Mouse (Mus musculus): ENCODE data around the gene Slc27a1.

Gene Slc27a1

GRCm38 (mm10) chr8:71619786-71620185, 51.1 kb downstream of the Slc27a1 start:
- no peak for DNase-seq (ENCODE audit: low spot score in 2 of 2)

GRCm38 (mm10) chr8:71625088-71625487, 56.4 kb downstream of the Slc27a1 start:
- no peak for DNase-seq (ENCODE audit: low spot score in 2 of 2)

GRCm38 (mm10) chr8:71626753-71627152, 58.1 kb downstream of the Slc27a1 start:
- DNase-seq (ENCODE audit: low spot score in 2 of 2) = no peak

GRCm38 (mm10) chr8:71627265-71628099, 58.8 kb downstream of the Slc27a1 start:
- DNase-seq (ENCODE audit: low spot score in 2 of 2) = no peak

- DNase-seq (ENCODE audit: low spot score in 2 of 2) = no peak
Observed at GRCm38 (mm10) chr8:71628396-71629095, 59.9 kb downstream of the Slc27a1 start.

- peak; percentile 84 to 89 for DNase-seq (ENCODE audit: low spot score in 2 of 2)
Observed at GRCm38 (mm10) chr8:71629096-71629697, 60.5 kb downstream of the Slc27a1 start.

GRCm38 (mm10) chr8:71629781-71630212, 61.1 kb downstream of the Slc27a1 start:
- DNase-seq (ENCODE audit: low spot score in 2 of 2) = no peak

- no peak for DNase-seq (ENCODE audit: low spot score in 2 of 2)
Observed at GRCm38 (mm10) chr8:71630761-71631160, 62.1 kb downstream of the Slc27a1 start.

- no peak for DNase-seq (ENCODE audit: low spot score in 2 of 2)
Observed at GRCm38 (mm10) chr8:71631897-71632296, 63.2 kb downstream of the Slc27a1 start.

- DNase-seq (ENCODE audit: low spot score in 2 of 2) = no peak
Observed at GRCm38 (mm10) chr8:71633164-71633563, 64.5 kb downstream of the Slc27a1 start.

- no peak for DNase-seq (ENCODE audit: low spot score in 2 of 2)
Observed at GRCm38 (mm10) chr8:71633981-71634667, 65.4 kb downstream of the Slc27a1 start.

All from right cerebral cortex, postnatal 36 days (tissue).